Mouse (Mus musculus) left cerebral cortex, adult 9 months (tissue): ENCODE results near the gene Crabp2.
A peak's percentile ranks its signal among the peaks of the same experiment; 100 is the strongest.
"Not testable (repeated sequence)": the region's sequence is repeated elsewhere in the genome, so short reads cannot be mapped to it uniquely, and the experiment has no call there.

Experiments used
- DNase-seq, 2 experiments: peaks; one replicate each; pipeline ENCODE4 v3.0.0; 2022; ENCODE audit warnings: low spot score in 2 of 2

The Crabp2 gene

GRCm38 (mm10) chr3:87948378-87949265 lies at the start of gene Crabp2:
Crabp2 (plus strand) TSS chr3:87948666.
- DNase-seq, result no peak

- no peak for DNase-seq
Observed at GRCm38 (mm10) chr3:87899266-87899665, 49.2 kb upstream of the Crabp2 start.

- no peak for DNase-seq
Observed at GRCm38 (mm10) chr3:87899776-87900175, 48.7 kb upstream of the Crabp2 start.

- DNase-seq, result no peak
Observed at GRCm38 (mm10) chr3:87901036-87901624, 47.3 kb upstream of the Crabp2 start.

- DNase-seq, result not testable (repeated sequence)
Observed at GRCm38 (mm10) chr3:87901959-87902358, 46.5 kb upstream of the Crabp2 start.

- DNase-seq, result no peak
Observed at GRCm38 (mm10) chr3:87903821-87904220, 44.6 kb upstream of the Crabp2 start.

GRCm38 (mm10) chr3:87905880-87906485 lies 42.5 kb upstream of the Crabp2 start, which contains the start of gene Hdgf:
Hdgf (plus strand) TSS chr3:87906321.
- peak; percentile 89 to 92 for DNase-seq

- DNase-seq, result no peak
Observed at GRCm38 (mm10) chr3:87906601-87906980, 41.9 kb upstream of the Crabp2 start.

- no peak for DNase-seq
Observed at GRCm38 (mm10) chr3:87906981-87907857, 41.2 kb upstream of the Crabp2 start.

GRCm38 (mm10) chr3:87907906-87908305 lies 40.6 kb upstream of the Crabp2 start:
- DNase-seq, result no peak

- no peak for DNase-seq
Observed at GRCm38 (mm10) chr3:87909381-87909780, 39.1 kb upstream of the Crabp2 start.

- no peak for DNase-seq
Observed at GRCm38 (mm10) chr3:87909874-87910273, 38.6 kb upstream of the Crabp2 start.

- DNase-seq, result peak in 1 of 2 experiments; percentile 51
Observed at GRCm38 (mm10) chr3:87910573-87911141, 37.8 kb upstream of the Crabp2 start.

- DNase-seq, result no peak
Observed at GRCm38 (mm10) chr3:87913491-87913890, 35.0 kb upstream of the Crabp2 start.

- no peak for DNase-seq
Observed at GRCm38 (mm10) chr3:87913891-87914290, 34.6 kb upstream of the Crabp2 start.

- no peak for DNase-seq
Observed at GRCm38 (mm10) chr3:87916990-87917389, 31.5 kb upstream of the Crabp2 start.

- no peak for DNase-seq
Observed at GRCm38 (mm10) chr3:87918551-87918950, 29.9 kb upstream of the Crabp2 start.

GRCm38 (mm10) chr3:87919336-87920108 lies 28.9 kb upstream of the Crabp2 start, which contains the start of gene Mrpl24:
Mrpl24 (plus strand) TSS chr3:87919506.
- DNase-seq, result peak; percentile 89 to 93

- DNase-seq, result no peak
Observed at GRCm38 (mm10) chr3:87920270-87920943, 28.1 kb upstream of the Crabp2 start.

GRCm38 (mm10) chr3:87924996-87925395 lies 23.5 kb upstream of the Crabp2 start:
- no peak for DNase-seq
